Mouse (Mus musculus) C2C12 (cell line): ENCODE data around the gene Sez6.

Source experiments
- CTCF ChIP-seq: IDR thresholded peaks from one replicate; pipeline ENCODE4 v1.5.1; 2011; ENCODE audit not compliant: control insufficient read depth, insufficient read depth, insufficient read length
- FOSL1 ChIP-seq: IDR thresholded peaks from one replicate; pipeline ENCODE4 v1.8.0; 2011; ENCODE audit warnings: mild to moderate bottlenecking, low read length; ENCODE audit not compliant: poor library complexity, insufficient read depth, severe bottlenecking
- MAX ChIP-seq: IDR thresholded peaks from one replicate; pipeline ENCODE4 v1.6.1; 2011; ENCODE audit warnings: mild to moderate bottlenecking, control low read depth
- MYOG ChIP-seq: IDR thresholded peaks from one replicate; pipeline ENCODE4 v1.6.1; 2011; ENCODE audit not compliant: control insufficient read depth, insufficient read length; ENCODE audit errors: extremely low read depth
- USF1 ChIP-seq: IDR thresholded peaks from one replicate; pipeline ENCODE4 v1.6.1; 2011; ENCODE audit warnings: low read depth, mild to moderate bottlenecking, control low read depth, moderate library complexity

DNA sequence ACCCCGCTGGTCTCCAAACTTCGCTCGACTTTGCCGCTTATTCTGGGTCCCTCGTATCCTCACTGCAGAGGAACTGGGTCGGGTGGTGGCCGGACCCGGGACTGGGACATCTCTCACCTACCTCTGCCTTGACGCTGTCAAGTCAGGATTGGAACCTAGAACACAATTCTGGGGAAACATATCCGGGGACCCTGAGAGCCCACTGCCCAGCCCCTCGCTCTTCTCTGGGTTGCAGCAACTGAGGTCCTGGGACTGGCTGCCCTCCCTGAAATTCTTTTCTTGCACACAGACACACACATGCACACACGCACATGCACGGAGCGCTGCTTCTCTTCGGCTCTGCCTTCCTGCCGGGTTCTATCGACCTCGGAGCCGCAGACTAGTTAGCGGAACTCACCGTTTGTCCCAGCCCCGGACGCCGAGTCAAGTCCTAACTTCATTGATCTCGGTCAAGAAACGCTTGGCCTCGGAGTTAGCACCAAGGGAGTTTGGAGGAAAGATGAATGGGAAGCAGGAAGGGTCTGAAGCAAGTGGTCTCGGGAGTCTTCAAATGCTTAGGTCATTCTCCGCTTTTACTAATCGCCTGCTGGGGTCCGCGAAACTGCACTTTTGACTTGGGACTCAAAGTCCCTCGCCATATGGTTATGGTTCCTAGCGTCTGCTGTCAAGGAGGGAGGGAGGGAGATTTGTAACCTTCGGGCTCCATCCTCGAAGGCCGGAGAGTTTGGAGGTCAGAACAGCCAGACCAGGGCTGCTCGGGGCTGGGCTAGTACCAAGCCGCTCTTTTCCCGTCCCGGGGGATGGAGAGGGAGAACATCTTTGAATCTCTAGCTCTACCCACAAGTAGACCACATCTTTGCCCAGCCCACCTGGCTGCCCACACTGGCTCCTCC, 1.2 kb downstream of the Sez6 start:
- TF ChIP-seq MAX (no peak), CTCF (no peak), FOSL1 (no peak), MYOG (no peak), USF1 (no peak)
